Mouse (Mus musculus) midbrain, embryonic 15.5 days (tissue): ENCODE data around the gene Gon7. TPM values are rescaled to one million over a fixed set of nuclear protein-coding genes. Genes with fewer than 3 reads are reported as not detected.

ENCODE experiments used
- ATAC-seq: fragments of 200-750 bp; cut with Nextera tagmentation; replicated peaks from 2 replicates; pipeline ENCODE4 v1.8.0; 2017; ENCODE audit warnings: moderate TSS enrichment
- H3K27ac ChIP-seq: fragments of 300-500 bp; sonication (generic); 2 replicates; pipeline ENCODE4 v1.5.1; 2015; ENCODE audit warnings: mild to moderate bottlenecking, inconsistent platforms
- H3K27me3 ChIP-seq: fragments of 300-500 bp; sonication (generic); replicated peaks from 2 replicates; pipeline ENCODE4 v1.6.1; 2015; ENCODE audit warnings: inconsistent platforms
- H3K36me3 ChIP-seq: fragments of 300-500 bp; sonication (generic); replicated peaks from 2 replicates; pipeline ENCODE4 v1.6.1; 2015; ENCODE audit warnings: inconsistent platforms
- H3K4me1 ChIP-seq: fragments of 300-500 bp; sonication (generic); 2 replicates; pipeline ENCODE4 v1.6.1; 2015; ENCODE audit warnings: inconsistent platforms
- H3K4me2 ChIP-seq: fragments of 300-500 bp; sonication (generic); 2 replicates; pipeline ENCODE4 v1.6.1; 2015; ENCODE audit warnings: inconsistent platforms, mild to moderate bottlenecking, moderate library complexity
- H3K4me3 ChIP-seq: fragments of 300-500 bp; sonication (generic); 2 replicates; pipeline ENCODE4 v1.5.1; 2015; ENCODE audit warnings: mild to moderate bottlenecking, inconsistent platforms
- H3K9ac ChIP-seq: fragments of 300-500 bp; sonication (generic); 2 replicates; pipeline ENCODE4 v1.6.1; 2015; ENCODE audit warnings: mild to moderate bottlenecking, inconsistent platforms
- H3K9me3 ChIP-seq: fragments of 300-500 bp; sonication (generic); 2 replicates; pipeline ENCODE4 v1.6.1; 2016; ENCODE audit warnings: inconsistent platforms
- WGBS: fragments of 180-500 bp; shearing (Covaris S2); methylation state at CpG from one replicate; pipeline ENCODE4 v1.1.7; 2015; ENCODE audit warnings: mixed read lengths; 5-methylcytosine and 5-hydroxymethylcytosine counted together
- polyA plus RNA-seq: library from polyadenylated mRNA; unstranded; fragments of >200 nt; fragmentation: Nextera tagmentation; extraction: Ambion mirVana; gene quantifications from 2 replicates; pipeline ENCODE4 v1.2.1, GENCODE M21; 2015

Gene Gon7
- polyA plus RNA-seq, 1 experiment from 2014 or later: 51.0 TPM

GRCm38 (mm10) chr12:102763696-102764095 is 6.1 kb upstream of the Gon7 start:
- Histone ChIP-seq H3K4me1 (peaks cover 16% of the 10 kb centered on the region), H3K36me3 (peaks cover 16% of the 10 kb centered on the region; the same call in 1 of the 2 replicates), H3K9me3 (no peaks in the 10 kb centered on the region), H3K27ac (no peak overlapping the region), H3K4me2 (no peak overlapping the region), H3K9ac (no peak overlapping the region), H3K4me3 (no peak overlapping the region), H3K27me3 (no peaks in the 10 kb centered on the region)
- ATAC-seq: no peak

GRCm38 (mm10) chr12:102761668-102762067 is 4.1 kb upstream of the Gon7 start:
- WGBS: 95% methylated on average over 3 of the region's 3 CpGs
- H3K9ac ChIP-seq: no peak overlapping the region
- H3K9me3 ChIP-seq: no peaks in the 10 kb centered on the region
- ATAC-seq: no peak
- H3K4me1 ChIP-seq: peaks cover 21% of the 10 kb centered on the region
- H3K4me3 ChIP-seq: no peak overlapping the region
- no peak overlapping the region for H3K27ac ChIP-seq
- H3K4me2 ChIP-seq: no peak overlapping the region
- no peaks in the 10 kb centered on the region for H3K27me3 ChIP-seq
- H3K36me3 ChIP-seq: peaks cover 12% of the 10 kb centered on the region; the same call in 1 of the 2 replicates

GRCm38 (mm10) chr12:102758936-102759335 is 1.3 kb upstream of the Gon7 start:
- ATAC-seq: no peak
- Histone ChIP-seq H3K27ac (no peak overlapping the region), H3K4me1 (peaks cover 33% of the 10 kb centered on the region)

GRCm38 (mm10) chr12:102758403-102758756 is 777 bp upstream of the Gon7 start, which contains the start of gene Gm20604:
Gm20604 (minus strand) TSS chr12:102758672.
- WGBS: under 1% methylated on average over 10 of the region's 10 CpGs
- H3K9ac ChIP-seq: peak within 1 kb of the TSS; percentile 83
- H3K4me3 ChIP-seq: peak within 1 kb of the TSS; percentile 85
- peak within 1 kb of the TSS; percentile 81 for H3K4me2 ChIP-seq
- H3K27me3 ChIP-seq: no peaks in the 10 kb centered on the region
- H3K27ac ChIP-seq: peak within 1 kb of the TSS; percentile 89
- ATAC-seq: no peak
- no peaks in the 10 kb centered on the region for H3K9me3 ChIP-seq
- peaks cover 33% of the 10 kb centered on the region for H3K4me1 ChIP-seq
- no peaks in the 10 kb centered on the region; the same call in 1 of the 2 replicates for H3K36me3 ChIP-seq

More at GRCm38 (mm10) chr12:102758936-102759335, 1.3 kb upstream of the Gon7 start:
- H3K4me2 ChIP-seq: peak overlapping the region; percentile 81
- peak overlapping the region; percentile 85 for H3K4me3 ChIP-seq
- H3K27me3 ChIP-seq: no peaks in the 10 kb centered on the region
- peak overlapping the region; percentile 83 for H3K9ac ChIP-seq
- 1% methylated on average over 5 of the region's 5 CpGs for WGBS
- H3K9me3 ChIP-seq: no peaks in the 10 kb centered on the region
- peaks cover 4% of the 10 kb centered on the region; the same call in 1 of the 2 replicates for H3K36me3 ChIP-seq

GRCm38 (mm10) chr12:102757055-102757688 is 431 bp downstream of the Gon7 start:
- H3K4me2 ChIP-seq: peak overlapping the region; percentile 69
- peak overlapping the region; percentile 89 for H3K27ac ChIP-seq
- ATAC-seq: peak; percentile 90
- WGBS: 1% methylated on average over 46 of the region's 46 CpGs
- H3K9ac ChIP-seq: peak overlapping the region; percentile 57
- peaks cover 33% of the 10 kb centered on the region for H3K4me1 ChIP-seq
- peak overlapping the region; percentile 85 for H3K4me3 ChIP-seq
- no peaks in the 10 kb centered on the region for H3K27me3 ChIP-seq
- no peaks in the 10 kb centered on the region for H3K36me3 ChIP-seq
- no peaks in the 10 kb centered on the region for H3K9me3 ChIP-seq

GRCm38 (mm10) chr12:102756304-102756703 is 1.3 kb downstream of the Gon7 start:
- H3K27ac ChIP-seq: no peak overlapping the region
- peak overlapping the region; percentile 85 for H3K4me3 ChIP-seq
- H3K4me1 ChIP-seq: peaks cover 33% of the 10 kb centered on the region
- H3K9me3 ChIP-seq: no peaks in the 10 kb centered on the region
- no peak overlapping the region for H3K9ac ChIP-seq
- 88% methylated on average over 7 of the region's 7 CpGs for WGBS
- ATAC-seq: no peak
- H3K4me2 ChIP-seq: peak overlapping the region; percentile 69
- H3K36me3 ChIP-seq: no peaks in the 10 kb centered on the region
- H3K27me3 ChIP-seq: no peaks in the 10 kb centered on the region

- ATAC-seq: no peak
- Histone ChIP-seq H3K36me3 (no peaks in the 10 kb centered on the region), H3K4me3 (no peak overlapping the region), H3K27me3 (no peaks in the 10 kb centered on the region), H3K9ac (no peak overlapping the region), H3K27ac (no peak overlapping the region), H3K4me2 (no peak overlapping the region), H3K4me1 (peaks cover 12% of the 10 kb centered on the region), H3K9me3 (no peaks in the 10 kb centered on the region)
- 93% methylated on average over 3 of the region's 3 CpGs for WGBS
Observed at GRCm38 (mm10) chr12:102748256-102748655, 9.3 kb downstream of the Gon7 start.

- peaks cover 29% of the 10 kb centered on the region for H3K4me1 ChIP-seq
- H3K27ac ChIP-seq: no peak overlapping the region
- peak overlapping the region; percentile 83 for H3K4me3 ChIP-seq
- WGBS: 66% methylated on average over 6 of the region's 6 CpGs
- no peak for ATAC-seq
- H3K9ac ChIP-seq: no peak overlapping the region
- no peaks in the 10 kb centered on the region for H3K36me3 ChIP-seq
- no peaks in the 10 kb centered on the region for H3K9me3 ChIP-seq
- peak overlapping the region; percentile 88 for H3K4me2 ChIP-seq
- H3K27me3 ChIP-seq: no peaks in the 10 kb centered on the region
Observed at GRCm38 (mm10) chr12:102744839-102745238, 12.8 kb downstream of the Gon7 start.

GRCm38 (mm10) chr12:102743589-102744574 is 13.7 kb downstream of the Gon7 start, which contains the start of the genes Moap1 and Tmem251:
Moap1 (minus strand) TSS chr12:102743661.
Tmem251 (plus strand) TSS chr12:102743762.
- H3K9me3 ChIP-seq: no peaks in the 10 kb centered on the region
- H3K4me2 ChIP-seq: peak within 1 kb of the TSS; percentile 88
- H3K36me3 ChIP-seq: no peaks in the 10 kb centered on the region
- WGBS: under 1% methylated on average over 63 of the region's 63 CpGs
- peaks cover 29% of the 10 kb centered on the region for H3K4me1 ChIP-seq
- ATAC-seq: peak; percentile 97
- H3K4me3 ChIP-seq: peak within 1 kb of the TSS; percentile 83
- no peaks in the 10 kb centered on the region for H3K27me3 ChIP-seq
- peak within 1 kb of the TSS; percentile 88 for H3K9ac ChIP-seq
- H3K27ac ChIP-seq: peak within 1 kb of the TSS; percentile 96

- peak; percentile 71 for ATAC-seq
- Histone ChIP-seq H3K9me3 (no peaks in the 10 kb centered on the region), H3K4me1 (peaks cover 29% of the 10 kb centered on the region), H3K9ac (peak overlapping the region; percentile 88), H3K4me2 (peak overlapping the region; percentile 88), H3K27ac (peak overlapping the region; percentile 96), H3K27me3 (no peaks in the 10 kb centered on the region), H3K36me3 (no peaks in the 10 kb centered on the region), H3K4me3 (peak overlapping the region; percentile 83)
- WGBS: under 1% methylated on average over 33 of the region's 33 CpGs
Observed at GRCm38 (mm10) chr12:102743036-102743588, 14.5 kb downstream of the Gon7 start.

GRCm38 (mm10) chr12:102742056-102742455 is 15.5 kb downstream of the Gon7 start:
- ATAC-seq: no peak
- H3K4me3 ChIP-seq: peak overlapping the region; percentile 83; the same call in 1 of the 2 replicates
- WGBS: 92% methylated on average over 7 of the region's 7 CpGs

GRCm38 (mm10) chr12:102740285-102740684 is 17.3 kb downstream of the Gon7 start:
- no peak for ATAC-seq
- 66% methylated on average over 3 of the region's 3 CpGs for WGBS

More at GRCm38 (mm10) chr12:102742056-102742455, 15.5 kb downstream of the Gon7 start:
- H3K9me3 ChIP-seq: no peaks in the 10 kb centered on the region
- H3K9ac ChIP-seq: no peak overlapping the region
- H3K4me1 ChIP-seq: peaks cover 29% of the 10 kb centered on the region
- no peak overlapping the region for H3K27ac ChIP-seq
- H3K4me2 ChIP-seq: peak overlapping the region; percentile 88; the same call in 1 of the 2 replicates
- no peaks in the 10 kb centered on the region for H3K27me3 ChIP-seq
- no peaks in the 10 kb centered on the region for H3K36me3 ChIP-seq

More at GRCm38 (mm10) chr12:102740285-102740684, 17.3 kb downstream of the Gon7 start:
- H3K4me2 ChIP-seq: no peak overlapping the region
- H3K4me1 ChIP-seq: peaks cover 27% of the 10 kb centered on the region
- H3K9me3 ChIP-seq: no peaks in the 10 kb centered on the region
- no peak overlapping the region for H3K4me3 ChIP-seq
- no peak overlapping the region for H3K27ac ChIP-seq
- no peak overlapping the region for H3K9ac ChIP-seq
- no peaks in the 10 kb centered on the region for H3K27me3 ChIP-seq
- H3K36me3 ChIP-seq: no peaks in the 10 kb centered on the region
